Mouse (Mus musculus): ENCODE results near the gene Tmem108. TPM values are rescaled to one million over a fixed set of nuclear protein-coding genes. Genes with fewer than 3 reads are reported as not detected.

Gene Tmem108
- polyA plus RNA-seq, 1 experiment from 2014 or later, result 13.2 TPM

GRCm38 (mm10) chr9:103665817-103666216 is 95.8 kb downstream of the Tmem108 start:
- Histone ChIP-seq H3K4me1 (replicated peaks; ENCODE audit: control insufficient read depth, insufficient read depth, low read length) (no peaks in the 10 kb centered on the region), H3K9ac (ENCODE audit: low read depth, low read length) (no peak overlapping the region), H3K4me3 (ENCODE audit: low read depth, low read length) (no peak overlapping the region), H3K9me3 (ENCODE audit: control insufficient read depth, low read length) (no peaks in the 10 kb centered on the region), H3K27me3 (ENCODE audit: control insufficient read depth, insufficient read depth, low read length) (no peaks in the 10 kb centered on the region), H3K4me2 (replicated peaks; ENCODE audit: low read depth, low read length) (no peak overlapping the region), H3K27ac (ENCODE audit: low read depth, low read length) (no peak overlapping the region), H3K36me3 (ENCODE audit: control insufficient read depth, insufficient read depth, low read length) (no peaks in the 10 kb centered on the region)
- WGBS, result 90% methylated on average over 6 of the region's 6 CpGs
- DNase-seq (ENCODE audit: low spot score), result no peak
- ATAC-seq (ENCODE audit: low FRiP score), result no peak

- Histone ChIP-seq H3K4me3 (ENCODE audit: low read depth, low read length) (no peak overlapping the region), H3K4me1 (replicated peaks; ENCODE audit: control insufficient read depth, insufficient read depth, low read length) (no peaks in the 10 kb centered on the region), H3K4me2 (replicated peaks; ENCODE audit: low read depth, low read length) (no peak overlapping the region), H3K27me3 (ENCODE audit: control insufficient read depth, insufficient read depth, low read length) (no peaks in the 10 kb centered on the region), H3K9me3 (ENCODE audit: control insufficient read depth, low read length) (no peaks in the 10 kb centered on the region), H3K9ac (ENCODE audit: low read depth, low read length) (no peak overlapping the region), H3K27ac (ENCODE audit: low read depth, low read length) (no peak overlapping the region), H3K36me3 (ENCODE audit: control insufficient read depth, insufficient read depth, low read length) (no peaks in the 10 kb centered on the region)
- no peak for ATAC-seq (ENCODE audit: low FRiP score)
- WGBS, result 90% methylated on average over 11 of the region's 11 CpGs
- no peak for DNase-seq (ENCODE audit: low spot score)
Measured at GRCm38 (mm10) chr9:103664151-103664550, 97.5 kb downstream of the Tmem108 start.

DNA sequence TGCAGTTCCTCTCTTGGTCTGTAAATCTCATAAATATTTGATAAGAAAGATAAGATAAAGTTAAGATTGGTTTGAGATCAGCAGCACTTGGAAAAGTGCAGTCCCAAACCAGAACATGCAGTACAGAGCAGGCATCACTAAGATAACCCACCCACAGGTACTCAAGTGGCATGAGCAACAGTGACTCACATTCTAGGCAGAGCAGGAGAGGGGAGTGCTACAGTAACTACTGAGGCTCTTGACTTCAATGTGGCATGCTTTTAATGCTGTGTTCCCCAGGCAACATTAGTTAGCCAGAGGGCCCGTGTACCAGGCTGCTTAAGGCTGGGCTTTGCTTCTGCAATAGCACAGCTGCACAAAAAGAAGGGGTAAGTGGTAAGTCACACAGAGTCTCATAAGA is 99.8 kb downstream of the Tmem108 start:
- WGBS, result 76% methylated on average over 1 of the region's 1 CpGs

GRCm38 (mm10) chr9:103657981-103658380 is 103.7 kb downstream of the Tmem108 start:
- H3K4me1 ChIP-seq (replicated peaks; ENCODE audit: control insufficient read depth, insufficient read depth, low read length), result peaks cover 13% of the 10 kb centered on the region
- H3K36me3 ChIP-seq (ENCODE audit: control insufficient read depth, insufficient read depth, low read length), result no peaks in the 10 kb centered on the region
- DNase-seq (ENCODE audit: low spot score) (no peak), ATAC-seq (ENCODE audit: low FRiP score) (no peak)
- H3K4me3 ChIP-seq (ENCODE audit: low read depth, low read length), result no peak overlapping the region
- H3K27ac ChIP-seq (ENCODE audit: low read depth, low read length), result no peak overlapping the region
- no peaks in the 10 kb centered on the region for H3K27me3 ChIP-seq (ENCODE audit: control insufficient read depth, insufficient read depth, low read length)
- WGBS, result 87% methylated on average over 5 of the region's 5 CpGs
- H3K9me3 ChIP-seq (ENCODE audit: control insufficient read depth, low read length), result no peaks in the 10 kb centered on the region
- no peak overlapping the region for H3K9ac ChIP-seq (ENCODE audit: low read depth, low read length)
- H3K4me2 ChIP-seq (replicated peaks; ENCODE audit: low read depth, low read length), result no peak overlapping the region

More for the DNA sequence above, 99.8 kb downstream of the Tmem108 start:
- no peaks in the 10 kb centered on the region for H3K9me3 ChIP-seq (ENCODE audit: control insufficient read depth, low read length)
- DNase-seq (ENCODE audit: low spot score) (no peak), ATAC-seq (ENCODE audit: low FRiP score) (no peak)
- no peak overlapping the region for H3K27ac ChIP-seq (ENCODE audit: low read depth, low read length)
- no peak overlapping the region for H3K4me3 ChIP-seq (ENCODE audit: low read depth, low read length)
- H3K27me3 ChIP-seq (ENCODE audit: control insufficient read depth, insufficient read depth, low read length), result no peaks in the 10 kb centered on the region
- peaks cover 8% of the 10 kb centered on the region for H3K4me1 ChIP-seq (replicated peaks; ENCODE audit: control insufficient read depth, insufficient read depth, low read length)
- no peak overlapping the region for H3K9ac ChIP-seq (ENCODE audit: low read depth, low read length)
- no peak overlapping the region for H3K4me2 ChIP-seq (replicated peaks; ENCODE audit: low read depth, low read length)
- H3K36me3 ChIP-seq (ENCODE audit: control insufficient read depth, insufficient read depth, low read length), result no peaks in the 10 kb centered on the region

DNA sequence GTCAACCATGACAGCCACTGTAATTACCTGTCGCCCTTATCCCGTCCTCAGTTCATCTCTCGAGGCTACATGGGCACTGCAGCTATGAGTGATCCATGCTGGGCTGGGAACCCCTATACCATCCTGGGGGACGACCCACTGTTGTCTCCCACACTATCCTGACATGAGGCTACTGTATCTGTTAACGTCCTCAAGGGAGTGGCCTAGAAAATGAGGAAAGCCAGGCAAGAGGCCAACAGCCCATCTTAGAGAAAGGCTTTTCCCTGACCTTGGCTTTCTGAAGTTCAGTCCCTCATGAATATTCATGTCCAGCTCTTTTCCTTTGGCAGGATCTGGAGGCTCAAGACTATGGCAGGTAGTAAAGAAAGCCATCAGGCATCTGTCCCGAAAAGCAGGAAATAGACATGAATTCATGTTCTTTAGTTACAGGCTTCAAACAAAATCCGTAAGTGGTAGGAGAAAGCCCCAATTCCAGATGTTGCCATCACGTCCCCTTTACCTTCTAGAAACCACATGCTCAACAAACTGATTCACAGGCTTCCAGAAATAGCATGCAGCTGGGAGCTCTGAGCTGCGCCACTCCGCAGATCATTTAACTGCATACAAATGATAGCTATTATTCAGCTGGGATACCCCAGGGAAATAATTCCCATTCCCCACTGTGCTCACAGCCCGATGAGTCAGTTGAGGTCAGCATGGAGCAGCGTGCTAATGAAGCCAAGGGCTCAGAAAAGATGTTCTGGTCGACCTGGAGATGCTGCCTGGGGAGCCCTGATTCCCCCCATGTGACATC is 104.3 kb downstream of the Tmem108 start:
- Histone ChIP-seq H3K36me3 (ENCODE audit: control insufficient read depth, insufficient read depth, low read length) (no peaks in the 10 kb centered on the region), H3K9me3 (ENCODE audit: control insufficient read depth, low read length) (no peaks in the 10 kb centered on the region), H3K27me3 (ENCODE audit: control insufficient read depth, insufficient read depth, low read length) (no peaks in the 10 kb centered on the region), H3K4me1 (replicated peaks; ENCODE audit: control insufficient read depth, insufficient read depth, low read length) (peaks cover 13% of the 10 kb centered on the region), H3K4me2 (replicated peaks; ENCODE audit: low read depth, low read length) (no peak overlapping the region), H3K9ac (ENCODE audit: low read depth, low read length) (no peak overlapping the region), H3K27ac (ENCODE audit: low read depth, low read length) (0 out of 2 replicates have a peak overlapping the region, but pooled peaks have one; percentile 27), H3K4me3 (ENCODE audit: low read depth, low read length) (no peak overlapping the region)
- peak; percentile 61 for ATAC-seq (ENCODE audit: low FRiP score)
- 36% methylated on average over 13 of the region's 13 CpGs for WGBS
- DNase-seq (ENCODE audit: low spot score), result peak; percentile 40

DNA sequence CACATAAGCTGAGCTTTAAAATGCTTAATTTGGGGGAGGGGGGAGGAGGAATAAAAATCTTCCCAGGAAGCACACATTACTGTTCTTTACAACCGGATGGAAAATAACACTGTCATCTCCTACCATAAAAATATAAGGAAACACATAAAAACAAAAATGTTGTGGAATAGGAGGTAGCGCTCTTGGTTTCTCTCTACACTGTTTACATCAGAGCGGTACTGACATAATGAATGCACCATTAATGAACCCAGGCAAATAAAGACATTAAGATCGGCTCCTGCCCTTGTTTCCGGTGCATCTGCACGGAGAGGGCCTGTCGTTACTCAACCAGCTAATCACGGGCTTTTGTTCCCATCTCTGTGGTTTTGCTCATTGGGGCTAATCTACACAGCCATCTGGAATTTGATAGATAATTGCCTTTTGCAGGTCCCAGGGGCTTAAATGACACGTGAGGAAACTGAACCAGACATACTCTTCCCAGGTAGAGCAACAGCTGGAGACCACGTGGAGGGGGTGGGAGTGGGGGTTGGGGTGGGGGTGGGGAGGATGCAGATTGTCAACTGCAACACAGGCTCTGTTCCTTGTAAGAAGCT is 107.5 kb downstream of the Tmem108 start:
- Histone ChIP-seq H3K27ac (ENCODE audit: low read depth, low read length) (peak overlapping the region; percentile 27; the same call in 1 of the 2 replicates), H3K4me1 (replicated peaks; ENCODE audit: control insufficient read depth, insufficient read depth, low read length) (peaks cover 13% of the 10 kb centered on the region), H3K36me3 (ENCODE audit: control insufficient read depth, insufficient read depth, low read length) (no peaks in the 10 kb centered on the region), H3K4me3 (ENCODE audit: low read depth, low read length) (no peak overlapping the region), H3K4me2 (replicated peaks; ENCODE audit: low read depth, low read length) (no peak overlapping the region), H3K9me3 (ENCODE audit: control insufficient read depth, low read length) (no peaks in the 10 kb centered on the region), H3K27me3 (ENCODE audit: control insufficient read depth, insufficient read depth, low read length) (no peaks in the 10 kb centered on the region), H3K9ac (ENCODE audit: low read depth, low read length) (no peak overlapping the region)
- DNase-seq (ENCODE audit: low spot score) (peak; percentile 64), ATAC-seq (ENCODE audit: low FRiP score) (peak; percentile 62)
- WGBS, result 23% methylated on average over 10 of the region's 10 CpGs

DNA sequence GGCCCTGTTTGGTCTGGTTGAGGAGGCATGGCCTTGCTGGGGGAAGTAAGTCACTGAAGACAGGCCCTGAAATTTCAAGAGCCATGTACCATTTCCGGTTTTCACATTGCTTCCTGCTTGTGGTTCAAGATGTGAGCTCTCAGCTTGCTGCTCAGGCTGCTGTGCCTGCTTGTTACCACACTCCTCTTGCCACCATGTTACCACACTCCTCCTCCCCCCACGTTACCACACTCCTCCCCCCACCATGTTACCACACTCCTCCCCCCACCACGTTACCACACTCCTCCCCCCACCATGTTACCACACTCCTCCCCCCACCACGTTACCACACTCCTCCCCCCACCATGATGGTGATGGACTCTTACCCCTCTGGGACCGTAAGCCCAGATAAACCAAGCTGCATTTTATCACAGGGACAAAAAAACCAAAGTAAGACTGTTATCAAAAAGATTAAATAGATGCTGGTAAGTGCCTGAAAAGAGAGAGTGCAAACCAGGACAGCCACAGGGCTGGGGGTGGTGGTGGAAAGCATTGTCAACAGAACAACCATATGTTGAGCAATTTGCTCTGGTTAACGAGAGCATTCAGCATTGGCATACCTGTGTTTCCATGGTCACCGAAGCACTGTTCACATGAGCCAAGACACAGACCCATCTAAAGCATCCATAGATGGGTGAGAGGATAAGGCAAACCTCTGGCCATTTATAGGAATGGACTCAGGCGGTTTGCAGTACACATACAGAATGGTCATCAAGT is 109.3 kb downstream of the Tmem108 start:
- no peak overlapping the region for H3K4me2 ChIP-seq (replicated peaks; ENCODE audit: low read depth, low read length)
- H3K4me3 ChIP-seq (ENCODE audit: low read depth, low read length), result no peak overlapping the region
- H3K9ac ChIP-seq (ENCODE audit: low read depth, low read length), result no peak overlapping the region
- no peaks in the 10 kb centered on the region for H3K9me3 ChIP-seq (ENCODE audit: control insufficient read depth, low read length)
- H3K36me3 ChIP-seq (ENCODE audit: control insufficient read depth, insufficient read depth, low read length), result no peaks in the 10 kb centered on the region
- no peaks in the 10 kb centered on the region for H3K27me3 ChIP-seq (ENCODE audit: control insufficient read depth, insufficient read depth, low read length)
- no peak overlapping the region for H3K27ac ChIP-seq (ENCODE audit: low read depth, low read length)
- DNase-seq (ENCODE audit: low spot score) (no peak), ATAC-seq (ENCODE audit: low FRiP score) (no peak)
- peaks cover 8% of the 10 kb centered on the region; the same call in 1 of the 2 replicates for H3K4me1 ChIP-seq (replicated peaks; ENCODE audit: control insufficient read depth, insufficient read depth, low read length)
- WGBS, result 68% methylated on average over 8 of the region's 8 CpGs

- H3K9ac ChIP-seq (ENCODE audit: low read depth, low read length), result no peak overlapping the region
- no peak overlapping the region for H3K27ac ChIP-seq (ENCODE audit: low read depth, low read length)
- no peaks in the 10 kb centered on the region for H3K9me3 ChIP-seq (ENCODE audit: control insufficient read depth, low read length)
- no peak for ATAC-seq (ENCODE audit: low FRiP score)
- no peak overlapping the region for H3K4me2 ChIP-seq (replicated peaks; ENCODE audit: low read depth, low read length)
- no peaks in the 10 kb centered on the region for H3K27me3 ChIP-seq (ENCODE audit: control insufficient read depth, insufficient read depth, low read length)
- no peaks in the 10 kb centered on the region for H3K4me1 ChIP-seq (replicated peaks; ENCODE audit: control insufficient read depth, insufficient read depth, low read length)
- no peak for DNase-seq (ENCODE audit: low spot score)
- no peak overlapping the region for H3K4me3 ChIP-seq (ENCODE audit: low read depth, low read length)
- WGBS, result 86% methylated on average over 2 of the region's 2 CpGs
- H3K36me3 ChIP-seq (ENCODE audit: control insufficient read depth, insufficient read depth, low read length), result no peaks in the 10 kb centered on the region
Measured at GRCm38 (mm10) chr9:103646605-103647004, 115.0 kb downstream of the Tmem108 start.

All from hindbrain, embryonic 11.5 days (tissue).